Mouse (Mus musculus) kidney, embryonic 14.5 days (tissue): ENCODE measurements around the gene Rbmxl1. TPM values are rescaled to one million over a fixed set of nuclear protein-coding genes. Genes with fewer than 3 reads are reported as not detected.
"Not testable (repeated sequence)": the region's sequence is repeated elsewhere in the genome, so short reads cannot be mapped to it uniquely, and the experiment has no call there.

Experiments
- ATAC-seq: fragments of 200-750 bp; cut with Nextera tagmentation; 2 replicates; pipeline ENCODE4 v1.8.0; 2017; ENCODE audit warnings: moderate number of reproducible peaks, mild to moderate bottlenecking, moderate TSS enrichment, moderate library complexity; ENCODE audit not compliant: low FRiP score, low TSS enrichment
- H3K27ac ChIP-seq: fragments of 300-500 bp; sonication (generic); 2 replicates; pipeline ENCODE4 v1.5.1; 2014; ENCODE audit warnings: low read depth, mild to moderate bottlenecking, low read length, moderate library complexity, mixed read lengths
- H3K27me3 ChIP-seq: fragments of 300-500 bp; sonication (generic); 2 replicates; pipeline ENCODE4 v1.6.1; 2014; ENCODE audit warnings: mild to moderate bottlenecking, low read length; ENCODE audit not compliant: control insufficient read depth, insufficient read depth
- H3K36me3 ChIP-seq: fragments of 300-500 bp; sonication (generic); 2 replicates; pipeline ENCODE4 v1.6.1; 2014; ENCODE audit warnings: low read length, mixed read lengths; ENCODE audit not compliant: control insufficient read depth, insufficient read depth
- H3K4me1 ChIP-seq: fragments of 300-500 bp; sonication (generic); 2 replicates; pipeline ENCODE4 v1.6.1; 2014; ENCODE audit warnings: low read length, mixed read lengths; ENCODE audit not compliant: control insufficient read depth, insufficient read depth
- H3K4me2 ChIP-seq: fragments of 300-500 bp; sonication (generic); replicated peaks from 2 replicates; pipeline ENCODE4 v1.6.1; 2014; ENCODE audit warnings: low read depth, mild to moderate bottlenecking, low read length
- H3K4me3 ChIP-seq: fragments of 300-500 bp; sonication (generic); 2 replicates; pipeline ENCODE4 v1.5.1; 2014; ENCODE audit warnings: mild to moderate bottlenecking, low read length
- H3K9ac ChIP-seq: fragments of 300-500 bp; sonication (generic); 2 replicates; pipeline ENCODE4 v1.6.1; 2014; ENCODE audit warnings: low read depth, mild to moderate bottlenecking, low read length, moderate library complexity
- H3K9me3 ChIP-seq: fragments of 300-500 bp; sonication (generic); 2 replicates; pipeline ENCODE4 v1.6.1; 2016; ENCODE audit warnings: low read length; ENCODE audit not compliant: control insufficient read depth
- WGBS: fragments of 180-500 bp; shearing (Covaris S2); extraction: QIAGEN DNeasy Blood & Tissue Kit; methylation state at CpG from one replicate; pipeline ENCODE4 v1.1.7; 2014; 5-methylcytosine and 5-hydroxymethylcytosine counted together
- polyA plus RNA-seq: library from polyadenylated mRNA; unstranded; fragments of >200 nt; fragmentation: Nextera tagmentation; extraction: Ambion mirVana; gene quantifications from 2 replicates; pipeline ENCODE4 v1.2.1, GENCODE M21; 2014

Rbmxl1 gene
- polyA plus RNA-seq, 1 experiment from 2014 or later, result 296 TPM

DNA sequence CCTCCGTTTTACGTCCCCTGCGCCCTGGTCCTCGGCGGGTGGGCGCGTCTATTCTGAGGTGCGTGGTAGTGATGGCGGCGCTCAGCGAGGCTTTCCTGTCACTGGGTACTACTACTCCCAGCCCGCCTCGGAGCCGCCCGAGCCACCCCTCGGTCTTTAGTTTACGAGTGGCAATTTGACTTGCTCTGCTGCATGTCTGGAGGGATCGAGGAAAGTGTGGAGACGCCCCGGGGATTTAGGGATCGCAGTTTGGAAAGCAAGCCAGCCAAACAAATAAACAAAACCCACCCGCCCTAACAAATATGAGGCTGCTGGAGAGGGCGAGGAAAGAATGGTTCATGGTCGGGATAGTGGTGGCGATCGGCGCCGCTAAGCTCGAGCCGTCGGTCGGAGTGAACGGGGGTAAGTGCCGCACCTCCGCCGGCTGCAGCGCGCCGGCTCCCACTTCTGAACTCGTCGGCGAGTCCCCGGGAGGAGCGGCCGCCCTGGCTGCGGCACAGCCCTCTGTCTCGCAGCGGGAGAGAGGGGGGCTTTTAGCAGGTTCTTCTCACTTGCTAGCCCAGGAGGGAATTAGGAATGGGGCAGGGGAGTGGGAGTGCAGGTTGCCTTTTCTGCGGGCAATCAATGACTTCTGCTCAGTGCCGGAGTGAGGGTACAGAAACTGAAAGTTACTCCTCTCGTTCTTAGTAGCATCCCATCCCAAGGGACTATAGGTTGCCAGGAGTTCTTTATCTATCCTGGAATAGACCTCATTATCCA is 754 bp upstream of the Rbmxl1 start, which contains the start of gene Slc10a7:
TSS of gene Slc10a7 (plus strand) at position 74 of the 759 bp plus-strand sequence.
- peak within 1 kb of the TSS; percentile 95 for H3K4me3 ChIP-seq
- no peaks in the 10 kb centered on the region for H3K9me3 ChIP-seq
- ATAC-seq, result peak; percentile 97
- H3K36me3 ChIP-seq, result peaks cover 15% of the 10 kb centered on the region
- no peaks in the 10 kb centered on the region for H3K27me3 ChIP-seq
- H3K4me1 ChIP-seq, result peaks cover 3% of the 10 kb centered on the region; the same call in 1 of the 2 replicates
- H3K9ac ChIP-seq, result peak within 1 kb of the TSS; percentile 99
- H3K27ac ChIP-seq, result peak within 1 kb of the TSS; percentile 97
- peak within 1 kb of the TSS; percentile 87 for H3K4me2 ChIP-seq
- WGBS, result under 1% methylated on average over 51 of the region's 51 CpGs

DNA sequence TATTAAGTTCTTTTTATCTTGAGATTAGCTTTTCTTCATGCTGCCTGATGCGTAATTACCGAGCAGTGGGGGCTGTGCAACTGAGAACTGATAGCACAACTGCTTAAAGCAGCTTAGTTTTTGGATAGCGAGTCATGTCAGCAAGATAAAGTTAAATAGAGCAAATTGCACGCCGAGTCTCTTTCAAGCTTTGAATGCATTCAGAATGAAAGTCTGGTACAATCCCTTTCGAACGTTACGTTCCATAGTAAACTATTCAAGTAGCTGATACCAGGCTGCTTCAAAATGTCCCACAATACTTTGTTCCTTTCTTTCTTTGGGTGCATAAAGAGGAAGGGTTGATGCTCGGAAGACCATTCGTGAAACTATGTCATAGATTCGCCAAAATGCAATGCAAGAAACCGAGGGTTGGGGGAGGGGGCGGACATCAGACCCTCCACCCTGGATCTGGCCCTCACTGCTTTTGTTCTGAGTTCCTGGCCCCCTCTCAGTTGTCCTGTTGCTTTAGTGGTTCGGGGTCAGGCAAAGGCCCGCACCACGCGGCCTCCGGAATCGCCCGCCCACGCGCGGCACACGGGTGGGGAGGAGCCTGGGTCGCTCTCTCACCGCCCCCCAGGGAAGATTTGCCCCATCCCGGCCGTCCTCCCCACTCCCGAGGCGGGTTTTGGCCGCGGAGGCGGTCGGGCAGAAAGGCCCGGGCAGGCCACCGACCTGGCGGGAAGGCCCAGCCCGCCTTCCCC is 549 bp downstream of the Rbmxl1 start:
- Histone ChIP-seq H3K4me1 (peaks cover 3% of the 10 kb centered on the region; the same call in 1 of the 2 replicates), H3K27ac (peak overlapping the region; percentile 97), H3K4me3 (peak overlapping the region; percentile 95), H3K9me3 (no peaks in the 10 kb centered on the region), H3K4me2 (peak overlapping the region; percentile 72), H3K27me3 (no peaks in the 10 kb centered on the region), H3K9ac (peak overlapping the region; percentile 99), H3K36me3 (peaks cover 25% of the 10 kb centered on the region)
- under 1% methylated on average over 35 of the region's 38 CpGs for WGBS
- ATAC-seq, result peak; percentile 30

DNA sequence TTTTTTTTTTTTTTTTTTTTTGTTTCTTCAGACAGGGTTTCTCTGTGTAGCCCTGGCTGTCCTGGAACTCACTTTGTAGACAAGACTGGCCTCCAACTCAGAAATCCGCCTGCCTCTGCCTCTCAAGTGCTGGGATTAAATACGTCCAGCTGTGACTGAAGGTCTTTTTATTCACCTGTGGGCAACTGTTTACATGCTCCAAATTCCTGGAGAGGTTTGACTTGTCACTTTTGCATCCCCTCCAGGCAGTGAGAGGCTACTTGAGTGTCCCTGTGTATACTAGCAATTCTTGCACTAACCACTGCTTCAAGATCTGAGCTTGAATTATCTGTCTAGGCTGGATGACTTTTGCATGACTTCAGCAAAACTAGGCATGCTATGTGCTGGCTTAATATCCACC is 6.0 kb downstream of the Rbmxl1 start:
- no peak for ATAC-seq
- no peak overlapping the region for H3K27ac ChIP-seq

DNA sequence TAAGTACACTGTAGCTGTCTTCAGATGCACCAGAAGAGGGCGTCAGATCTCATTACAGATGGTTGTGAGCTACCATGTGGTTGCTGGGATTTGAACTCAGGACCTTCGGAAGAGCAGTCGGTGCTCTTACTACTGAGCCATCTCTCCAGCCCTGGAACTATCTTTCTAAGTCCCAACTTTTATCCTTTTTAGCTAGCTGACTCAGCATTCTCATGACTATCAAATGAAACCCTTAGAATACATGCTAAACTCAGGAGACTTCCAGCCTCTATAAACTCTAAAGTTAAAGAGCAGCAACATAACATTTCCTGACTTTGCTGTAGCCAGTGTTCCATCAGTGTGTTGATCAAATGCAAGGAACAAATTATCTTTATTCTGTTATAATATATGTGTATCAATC is 12.4 kb downstream of the Rbmxl1 start:
- H3K27me3 ChIP-seq, H3K9me3 ChIP-seq, H3K4me3 ChIP-seq, H3K9ac ChIP-seq, H3K27ac ChIP-seq, H3K4me1 ChIP-seq, ATAC-seq, H3K4me2 ChIP-seq, H3K36me3 ChIP-seq: not testable (repeated sequence)
- WGBS, result 96% methylated on average over 2 of the region's 3 CpGs

More for the DNA sequence above, 6.0 kb downstream of the Rbmxl1 start:
- Histone ChIP-seq H3K4me2 (no peak overlapping the region), H3K9ac (no peak overlapping the region), H3K9me3 (no peaks in the 10 kb centered on the region), H3K36me3 (peaks cover 25% of the 10 kb centered on the region), H3K27me3 (no peaks in the 10 kb centered on the region), H3K4me3 (no peak overlapping the region), H3K4me1 (no peaks in the 10 kb centered on the region)
- 79% methylated on average over 2 of the region's 2 CpGs for WGBS

DNA sequence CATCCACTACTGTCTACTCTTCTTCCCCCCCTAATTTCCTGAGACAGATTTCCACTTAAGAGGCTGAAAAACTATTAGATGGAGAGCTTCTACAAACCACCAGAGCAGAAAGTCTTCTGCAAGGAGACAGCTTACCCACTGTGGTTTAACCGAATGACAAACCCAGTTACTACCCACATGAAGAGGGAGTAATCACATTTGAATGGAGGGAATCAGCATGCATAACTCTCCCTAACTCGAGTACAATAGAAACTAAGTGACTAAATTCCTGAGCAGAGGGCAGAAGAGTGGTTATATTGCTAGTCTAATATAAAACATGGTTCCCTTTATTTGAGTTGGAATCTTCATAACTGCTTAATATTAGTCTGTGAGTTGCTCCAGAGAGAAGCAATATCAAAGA is 15.7 kb downstream of the Rbmxl1 start:
- 32% methylated on average over 2 of the region's 2 CpGs for WGBS

DNA sequence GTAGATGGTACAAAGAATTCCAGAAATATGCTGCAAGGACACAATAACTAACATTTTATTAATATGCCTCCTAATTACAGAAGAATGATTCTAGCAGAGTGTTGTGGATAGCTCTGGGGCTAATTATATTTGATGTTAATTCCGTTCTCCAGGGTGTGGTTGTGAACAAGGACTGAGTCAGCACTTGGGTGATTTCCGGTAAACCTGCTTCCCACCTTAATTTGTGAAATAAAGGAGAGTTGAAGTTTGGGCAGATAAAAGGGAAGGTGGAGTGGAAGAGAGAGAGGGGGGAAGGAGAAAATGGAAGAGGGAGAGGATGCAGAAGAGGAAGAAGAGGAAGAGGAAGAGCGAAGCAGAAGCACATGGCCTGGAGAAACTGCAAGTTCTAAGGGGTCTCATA is 19.0 kb downstream of the Rbmxl1 start:
- 80% methylated on average over 3 of the region's 3 CpGs for WGBS
- Histone ChIP-seq H3K4me3 (no peak overlapping the region), H3K9me3 (no peaks in the 10 kb centered on the region), H3K4me2 (no peak overlapping the region), H3K36me3 (no peaks in the 10 kb centered on the region), H3K27me3 (no peaks in the 10 kb centered on the region), H3K27ac (no peak overlapping the region), H3K9ac (no peak overlapping the region), H3K4me1 (no peaks in the 10 kb centered on the region)
- ATAC-seq, result no peak

More for the DNA sequence above, 15.7 kb downstream of the Rbmxl1 start:
- Histone ChIP-seq H3K9ac (no peak overlapping the region), H3K4me3 (no peak overlapping the region), H3K4me2 (no peak overlapping the region), H3K9me3 (no peaks in the 10 kb centered on the region), H3K36me3 (no peaks in the 10 kb centered on the region), H3K27ac (no peak overlapping the region), H3K4me1 (no peaks in the 10 kb centered on the region), H3K27me3 (no peaks in the 10 kb centered on the region)
- no peak for ATAC-seq

DNA sequence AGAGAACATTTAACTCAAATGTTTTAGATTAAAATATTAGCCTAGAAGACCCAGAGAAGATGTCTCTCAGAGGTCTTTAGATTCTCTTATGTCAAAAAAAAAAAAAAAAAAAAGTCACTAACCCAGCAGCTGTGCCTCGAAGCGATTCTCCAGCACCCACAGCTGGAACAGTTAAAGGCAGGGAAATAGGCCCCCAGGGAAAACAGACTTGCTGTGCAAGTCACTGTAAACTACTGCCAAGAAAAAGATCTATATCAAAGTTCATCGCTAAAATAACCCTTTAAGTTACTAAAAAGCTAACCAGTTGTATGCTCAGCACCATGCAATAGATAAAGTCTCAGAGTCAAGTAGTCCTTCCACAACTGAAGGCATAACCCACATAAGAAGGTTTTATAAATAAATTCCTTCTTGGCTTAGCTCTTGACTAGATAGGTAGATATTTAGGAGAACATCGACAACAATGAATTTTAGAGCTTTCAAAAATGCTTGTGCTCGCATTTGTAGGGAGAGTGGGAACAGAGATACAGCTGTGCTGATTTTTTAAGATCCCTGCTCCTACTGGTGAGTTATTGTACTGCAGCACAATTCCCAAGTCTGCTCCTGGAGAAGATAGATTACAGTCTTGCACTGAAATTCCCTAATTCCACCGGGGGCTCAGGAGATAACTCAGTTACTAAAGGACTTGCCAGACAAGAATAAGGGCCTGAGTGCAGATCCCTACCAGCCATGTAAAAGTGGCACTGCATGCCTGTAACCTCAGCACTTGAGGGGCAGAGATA is 31.5 kb downstream of the Rbmxl1 start:
- 41% methylated on average over 6 of the region's 6 CpGs for WGBS
- no peak overlapping the region for H3K27ac ChIP-seq
- no peak for ATAC-seq

DNA sequence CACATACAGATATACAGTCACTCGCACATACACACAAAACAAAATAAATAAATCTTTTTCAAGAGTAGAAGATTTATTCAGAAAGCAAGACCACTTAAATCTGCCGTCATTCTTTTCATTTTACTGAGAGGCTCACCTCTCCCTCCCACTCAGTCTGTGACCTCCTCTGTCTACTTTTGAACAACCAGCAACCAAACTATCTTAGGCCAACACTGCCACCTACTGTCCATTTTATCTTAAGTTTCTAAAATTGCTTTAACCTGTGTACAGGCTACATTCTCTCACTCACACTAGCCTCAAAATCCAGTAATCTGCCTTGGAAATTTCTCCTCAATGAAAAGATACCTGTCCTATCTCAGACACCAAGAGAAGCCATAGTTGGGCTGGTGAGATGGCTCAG is 40.8 kb downstream of the Rbmxl1 start:
- no peak for ATAC-seq
- WGBS, result 68% methylated on average over 2 of the region's 2 CpGs
- Histone ChIP-seq H3K4me1 (no peaks in the 10 kb centered on the region), H3K4me3 (no peak overlapping the region), H3K9ac (no peak overlapping the region), H3K36me3 (no peaks in the 10 kb centered on the region), H3K4me2 (no peak overlapping the region), H3K27me3 (no peaks in the 10 kb centered on the region), H3K27ac (no peak overlapping the region), H3K9me3 (no peaks in the 10 kb centered on the region)

More for the DNA sequence above, 31.5 kb downstream of the Rbmxl1 start:
- H3K27me3 ChIP-seq, result no peaks in the 10 kb centered on the region
- H3K4me3 ChIP-seq, result no peak overlapping the region
- H3K4me2 ChIP-seq, result no peak overlapping the region
- H3K36me3 ChIP-seq, result no peaks in the 10 kb centered on the region
- no peak overlapping the region for H3K9ac ChIP-seq
- H3K9me3 ChIP-seq, result no peaks in the 10 kb centered on the region
- H3K4me1 ChIP-seq, result no peaks in the 10 kb centered on the region
